Mouse (Mus musculus): Measurements from ENCODE around the gene Wbp2nl. TPM values are rescaled to one million over a fixed set of nuclear protein-coding genes. Genes with fewer than 3 reads are reported as not detected.

Gene Wbp2nl
- total and polyA plus RNA-seq, 2 experiments from 2014 or later: 0.36 to 1.4 TPM

GRCm38 (mm10) chr15:82274927-82275901 is 23.5 kb upstream of the Wbp2nl start:
- H3K4me2 ChIP-seq (ENCODE audit: low read depth, low read length): peak overlapping the region; percentile 89
- TF ChIP-seq CTCF (IDR thresholded peaks at IDR 0.05; ENCODE audit: low read depth): no peak
- H3K36me3 ChIP-seq (ENCODE audit: insufficient read depth, low read length): peaks cover 13% of the 10 kb centered on the region
- H3K27ac ChIP-seq: peak overlapping the region; percentile 95
- peaks cover 31% of the 10 kb centered on the region for H3K4me1 ChIP-seq (ENCODE audit: insufficient read depth, low read length)
- H3K27me3 ChIP-seq (ENCODE audit: insufficient read depth, low read length): no peaks in the 10 kb centered on the region
- peak overlapping the region; percentile 71 for H3K4me3 ChIP-seq (ENCODE audit: low read length)
- H3K9me3 ChIP-seq (ENCODE audit: low read length): no peaks in the 10 kb centered on the region
- WGBS: under 1% methylated on average over 78 of the region's 86 CpGs
- ATAC-seq: peak; percentile 76
- H3K9ac ChIP-seq (replicated peaks; ENCODE audit: low read length): peak overlapping the region; percentile 97
- DNase-seq (ENCODE audit: low spot score): peak; percentile 84

- Histone ChIP-seq H3K4me2 (ENCODE audit: low read depth, low read length) (peak overlapping the region; percentile 89), H3K4me3 (ENCODE audit: low read length) (peak overlapping the region; percentile 71), H3K36me3 (ENCODE audit: insufficient read depth, low read length) (peaks cover 31% of the 10 kb centered on the region), H3K27me3 (ENCODE audit: insufficient read depth, low read length) (no peaks in the 10 kb centered on the region), H3K4me1 (ENCODE audit: insufficient read depth, low read length) (peaks cover 27% of the 10 kb centered on the region), H3K9me3 (ENCODE audit: low read length) (no peaks in the 10 kb centered on the region), H3K27ac (peak overlapping the region; percentile 95; the same call in 1 of the 2 replicates), H3K9ac (replicated peaks; ENCODE audit: low read length) (no peak overlapping the region)
- peak; percentile 27 for DNase-seq (ENCODE audit: low spot score)
- 45% methylated on average over 5 of the region's 5 CpGs for WGBS
- TF ChIP-seq CTCF (IDR thresholded peaks at IDR 0.05; ENCODE audit: low read depth): no peak
- no peak for ATAC-seq
Observed at GRCm38 (mm10) chr15:82277591-82277990, 21.2 kb upstream of the Wbp2nl start.

DNA sequence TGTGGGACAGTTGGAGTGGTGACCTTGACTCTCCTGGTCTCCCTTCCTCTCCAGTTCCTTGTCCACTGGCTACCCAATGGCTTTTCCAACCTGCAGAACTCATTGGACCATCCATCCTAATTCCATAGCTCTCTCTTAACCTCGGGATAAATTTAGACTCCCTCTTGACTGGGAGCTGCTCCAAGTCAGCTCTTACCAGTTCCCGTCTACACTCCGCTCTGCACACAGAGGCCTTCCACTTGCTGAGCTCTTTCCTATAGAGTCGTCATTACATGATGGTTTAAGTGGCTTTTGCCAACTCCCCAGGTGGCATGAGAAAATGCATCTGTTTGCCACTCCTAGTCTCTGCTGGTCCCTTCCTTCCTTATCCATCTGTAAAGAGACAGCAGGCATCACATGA is 18.1 kb upstream of the Wbp2nl start:
- H3K27me3 ChIP-seq (ENCODE audit: insufficient read depth, low read length): no peaks in the 10 kb centered on the region
- DNase-seq (ENCODE audit: low spot score): no peak
- H3K27ac ChIP-seq: no peak overlapping the region
- no peaks in the 10 kb centered on the region for H3K9me3 ChIP-seq (ENCODE audit: low read length)
- peaks cover 59% of the 10 kb centered on the region for H3K36me3 ChIP-seq (ENCODE audit: insufficient read depth, low read length)
- no peak overlapping the region for H3K4me2 ChIP-seq (ENCODE audit: low read depth, low read length)
- ATAC-seq: no peak
- no peak overlapping the region for H3K9ac ChIP-seq (replicated peaks; ENCODE audit: low read length)
- no peak overlapping the region for H3K4me3 ChIP-seq (ENCODE audit: low read length)
- no peak for TF ChIP-seq CTCF (IDR thresholded peaks at IDR 0.05; ENCODE audit: low read depth)
- WGBS: 66% methylated on average over 4 of the region's 4 CpGs
- H3K4me1 ChIP-seq (ENCODE audit: insufficient read depth, low read length): peaks cover 23% of the 10 kb centered on the region

DNA sequence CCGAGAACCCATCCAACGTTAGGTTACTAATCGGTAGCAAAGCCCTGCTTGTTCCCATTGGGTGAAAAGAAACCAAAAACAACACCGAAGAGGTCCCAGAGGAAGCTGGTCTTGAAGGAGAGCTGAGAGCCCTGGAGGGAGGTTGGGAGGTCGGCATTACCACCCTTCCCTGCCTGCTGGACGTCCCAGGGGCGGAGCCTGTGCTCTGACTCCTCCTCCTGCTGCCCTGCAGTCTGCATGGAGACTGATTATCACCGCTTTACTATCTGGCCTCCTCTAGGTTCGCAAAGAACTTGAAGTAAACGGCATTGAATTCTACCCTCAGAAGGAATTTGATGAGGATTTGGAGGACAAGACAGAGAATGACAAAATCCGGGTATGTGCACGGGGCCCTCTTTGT is 12.6 kb upstream of the Wbp2nl start:
- ATAC-seq: no peak
- H3K4me3 ChIP-seq (ENCODE audit: low read length): no peak overlapping the region
- WGBS: 71% methylated on average over 12 of the region's 12 CpGs
- H3K36me3 ChIP-seq (ENCODE audit: insufficient read depth, low read length): peaks cover 79% of the 10 kb centered on the region
- no peak overlapping the region for H3K27ac ChIP-seq
- H3K4me1 ChIP-seq (ENCODE audit: insufficient read depth, low read length): no peaks in the 10 kb centered on the region
- no peaks in the 10 kb centered on the region for H3K9me3 ChIP-seq (ENCODE audit: low read length)
- no peaks in the 10 kb centered on the region for H3K27me3 ChIP-seq (ENCODE audit: insufficient read depth, low read length)
- H3K4me2 ChIP-seq (ENCODE audit: low read depth, low read length): no peak overlapping the region
- H3K9ac ChIP-seq (replicated peaks; ENCODE audit: low read length): no peak overlapping the region
- DNase-seq (ENCODE audit: low spot score): no peak
- no peak for TF ChIP-seq CTCF (IDR thresholded peaks at IDR 0.05; ENCODE audit: low read depth)

- TF ChIP-seq CTCF (IDR thresholded peaks at IDR 0.05; ENCODE audit: low read depth): no peak
- Histone ChIP-seq H3K4me1 (ENCODE audit: insufficient read depth, low read length) (peaks cover 11% of the 10 kb centered on the region), H3K27ac (no peak overlapping the region), H3K9me3 (ENCODE audit: low read length) (no peaks in the 10 kb centered on the region), H3K27me3 (ENCODE audit: insufficient read depth, low read length) (no peaks in the 10 kb centered on the region), H3K9ac (replicated peaks; ENCODE audit: low read length) (no peak overlapping the region), H3K4me2 (ENCODE audit: low read depth, low read length) (no peak overlapping the region), H3K4me3 (ENCODE audit: low read length) (no peak overlapping the region), H3K36me3 (ENCODE audit: insufficient read depth, low read length) (peaks cover 54% of the 10 kb centered on the region)
- ATAC-seq (no peak), DNase-seq (ENCODE audit: low spot score) (no peak)
- WGBS: 93% methylated on average over 7 of the region's 7 CpGs
Observed at GRCm38 (mm10) chr15:82290252-82290651, 8.5 kb upstream of the Wbp2nl start.

DNA sequence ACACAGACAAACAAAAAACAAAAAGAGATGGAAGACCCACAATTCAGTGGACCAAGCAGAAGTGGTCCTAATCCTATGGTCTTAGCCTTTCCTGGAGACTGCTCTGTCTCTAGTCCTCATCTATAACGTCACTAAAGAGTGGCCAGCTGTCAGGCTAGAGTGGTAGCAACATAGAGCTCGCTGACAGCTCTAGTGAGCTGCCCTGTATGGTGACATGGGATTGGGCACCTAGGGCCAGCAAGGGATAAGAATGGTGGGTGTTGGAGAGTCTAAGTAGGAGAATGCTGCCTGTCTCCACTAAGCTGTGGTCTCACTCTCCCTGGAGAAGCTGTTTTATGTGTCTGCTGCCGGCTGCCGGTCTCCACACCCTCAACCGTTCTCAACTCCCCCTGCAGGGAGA is 5.9 kb upstream of the Wbp2nl start:
- H3K27ac ChIP-seq: peak overlapping the region; percentile 60
- no peaks in the 10 kb centered on the region for H3K9me3 ChIP-seq (ENCODE audit: low read length)
- H3K4me3 ChIP-seq (ENCODE audit: low read length): no peak overlapping the region
- H3K9ac ChIP-seq (replicated peaks; ENCODE audit: low read length): no peak overlapping the region
- no peak for ATAC-seq
- H3K4me1 ChIP-seq (ENCODE audit: insufficient read depth, low read length): peaks cover 11% of the 10 kb centered on the region
- DNase-seq (ENCODE audit: low spot score): no peak
- WGBS: 12% methylated on average over 5 of the region's 5 CpGs
- TF ChIP-seq CTCF (IDR thresholded peaks at IDR 0.05; ENCODE audit: low read depth): 0 out of 2 replicates have a peak, but pooled peaks have one; percentile 13
- H3K36me3 ChIP-seq (ENCODE audit: insufficient read depth, low read length): peaks cover 30% of the 10 kb centered on the region
- H3K4me2 ChIP-seq (ENCODE audit: low read depth, low read length): 0 out of 2 replicates have a peak overlapping the region, but pooled peaks have one; percentile 19
- H3K27me3 ChIP-seq (ENCODE audit: insufficient read depth, low read length): no peaks in the 10 kb centered on the region
